Mouse (Mus musculus) liver, embryonic 14.5 days (tissue): ENCODE measurements around the gene Hacd1.

Experiments used
- CTCF ChIP-seq: IDR thresholded peaks from 2 replicates; pipeline ENCODE4 v1.5.1; 2016; ENCODE audit warnings: antibody characterized with exemption, low read depth, control low read depth
- EP300 ChIP-seq: IDR thresholded peaks from 2 replicates; pipeline ENCODE4 v1.6.1; 2016; ENCODE audit warnings: antibody characterized with exemption, low read depth

DNA sequence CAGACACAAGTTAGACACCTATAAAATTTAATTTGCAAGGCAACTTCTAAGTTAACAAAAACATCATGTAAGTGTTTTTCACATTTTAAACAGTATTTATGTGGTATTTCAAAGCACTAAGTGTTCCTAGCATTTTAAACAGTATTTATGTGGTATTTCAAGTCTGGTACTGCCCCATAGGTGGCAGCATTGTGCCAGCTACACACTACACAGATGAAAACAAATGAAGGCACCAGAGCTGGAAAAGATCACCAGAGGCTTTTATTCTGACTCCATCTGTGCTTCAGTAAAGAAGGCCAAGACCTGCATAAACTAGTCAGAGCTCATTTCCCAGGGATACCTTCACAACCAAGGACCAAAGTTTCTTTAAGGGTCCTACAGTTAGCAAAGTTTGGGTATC lies 7.6 kb downstream of the Hacd1 start:
- TF ChIP-seq CTCF, result peak; percentile 76
- TF ChIP-seq EP300, result no peak
